ENCODE assay signal across 29 mouse cellular contexts in genomic region chr5:146238274-146238673, GRCm38 (mm10). TPM values are rescaled to one million over a fixed set of nuclear protein-coding genes. Genes with fewer than 3 reads are reported as not detected.
DNase-seq lines count a peak whose midpoint lies in the region; ATAC-seq lines count a peak whose summit lies in the region.
"Had no signal": no experiment of that assay in that cellular context is flagged by ENCODE, and none has a peak within 500 bp of the region (broad histone marks: within the 10 kb centered on the region; RNA-seq: fewer than 3 reads in every experiment).

No protein-coding gene starts in this region.

- H3K27ac ChIP-seq in liver, embryonic 13.5 days, result 0 out of 2 replicates have a peak overlapping the region, but pooled peaks have one; percentile 6
- H3K27ac ChIP-seq: forebrain, embryonic 10.5 days; forebrain, embryonic 13.5 days; heart, adult 2 months; heart, embryonic 10.5 days; heart, embryonic 13.5 days; hindbrain, embryonic 12.5 days; hindbrain, embryonic 15.5 days had no signal

- H3K4me3 ChIP-seq in liver, embryonic 13.5 days (replicated peaks), result no peak overlapping the region
- H3K4me3 ChIP-seq: forebrain, embryonic 10.5 days; forebrain, embryonic 13.5 days; heart, adult 2 months; heart, embryonic 10.5 days; heart, embryonic 13.5 days; hindbrain, embryonic 12.5 days; hindbrain, embryonic 15.5 days had no signal

- peaks cover 29% of the 10 kb centered on the region for H3K36me3 ChIP-seq in liver, embryonic 13.5 days
- H3K36me3 ChIP-seq: hindbrain, embryonic 12.5 days; hindbrain, embryonic 15.5 days had no signal

- WGBS in liver, embryonic 13.5 days (ENCODE audit: insufficient replicate concordance), result 79% methylated on average over 10 of the region's 10 CpGs

- no peak overlapping the region for H3K4me2 ChIP-seq in liver, embryonic 13.5 days
- H3K4me2 ChIP-seq: forebrain, embryonic 13.5 days; heart, embryonic 13.5 days; hindbrain, embryonic 12.5 days; hindbrain, embryonic 15.5 days had no signal

- H3K4me1 ChIP-seq in liver, embryonic 13.5 days (replicated peaks), result peaks cover 95% of the 10 kb centered on the region

- H3K9me3 ChIP-seq in liver, embryonic 13.5 days (replicated peaks), result no peaks in the 10 kb centered on the region
- H3K9me3 ChIP-seq: forebrain, embryonic 10.5 days; forebrain, embryonic 13.5 days; heart, embryonic 10.5 days; heart, embryonic 13.5 days; hindbrain, embryonic 12.5 days; hindbrain, embryonic 15.5 days had no signal

- ATAC-seq in liver, embryonic 13.5 days (ENCODE audit: low read depth), result no peak
- ATAC-seq: activated CD4-positive, CD25-positive, alpha-beta regulatory T cell, adult 4 months; CD4-positive, CD25-positive, alpha-beta regulatory T cell, adult 4 months; forebrain, embryonic 13.5 days; forebrain, embryonic 16.5 days; intestine, postnatal 0 days had no signal

- H3K27me3 ChIP-seq in liver, embryonic 13.5 days, result no peaks in the 10 kb centered on the region
- H3K27me3 ChIP-seq: forebrain, embryonic 13.5 days; heart, embryonic 13.5 days; hindbrain, embryonic 12.5 days; hindbrain, embryonic 15.5 days had no signal

- DNase-seq in liver, embryonic 13.5 days, result no peak
- DNase-seq in liver, result no peak
- peak; percentile 33 for DNase-seq in 416B (ENCODE audit: low read depth)
- DNase-seq in NIH3T3 (ENCODE audit: low read depth), result peak; percentile 35
- no peak for DNase-seq in right cerebral cortex, adult 2 months (ENCODE audit: low spot score in 2 of 2)
- no peak for DNase-seq in B cell, adult 2 months
- DNase-seq: adrenal gland, adult 8-10 months; adrenal gland, postnatal 36 days; cerebellum, adult 18-20 months; cerebellum, adult 9-10 months; cerebellum, postnatal 14 days; gastrocnemius, postnatal 14 days; heart, adult 2 months; heart, postnatal 14 days had no signal

- H3K9ac ChIP-seq in liver, embryonic 13.5 days, result no peak overlapping the region
- H3K9ac ChIP-seq: forebrain, embryonic 13.5 days; heart, embryonic 13.5 days; hindbrain, embryonic 12.5 days; hindbrain, embryonic 15.5 days had no signal

RNA-seq across cellular contexts. Expression of gene Cdk8, which starts 7.2 kb away (rescaled TPM):
- 19.9 and 20.4 TPM in 2 replicates for polyA plus RNA-seq in liver, embryonic 13.5 days (2015; fragmentation: Nextera tagmentation; extraction: Ambion mirVana)

RNA-seq across cellular contexts. Expression of gene Rnf6, which starts 16.9 kb away (rescaled TPM):
- 21.3 and 28.2 TPM in 2 replicates for polyA plus RNA-seq in liver, embryonic 13.5 days (2015; fragmentation: Nextera tagmentation; extraction: Ambion mirVana)

RNA-seq across cellular contexts. Expression of gene 1700001J03Rik, which starts 53.2 kb away (rescaled TPM):
- polyA plus RNA-seq in liver, embryonic 13.5 days (2015; fragmentation: Nextera tagmentation; extraction: Ambion mirVana), result not detected in 2 replicates
- polyA plus RNA-seq: C2C12; embryonic facial prominence, embryonic 11.5 days; embryonic facial prominence, embryonic 14.5 days; forebrain, embryonic 10.5 days; forebrain, embryonic 13.5 days; forebrain, embryonic 16.5 days; heart, embryonic 10.5 days; heart, embryonic 13.5 days; heart, embryonic 16.5 days; hindbrain, embryonic 12.5 days; hindbrain, embryonic 15.5 days; intestine, embryonic 14.5 days; intestine, postnatal 0 days had no signal

Comparison
In these comparisons a context has a peak if more than half of its experiments do, and no peak if none do; other contexts are left out.
1. DNase-seq: peak in 416B (single experiment) and NIH3T3 (single experiment); none in liver, embryonic 13.5 days (single experiment), liver (single experiment), right cerebral cortex, adult 2 months (0 of 2) and B cell, adult 2 months (0 of 2).